Mouse (Mus musculus) gastrocnemius, adult 2 months (tissue): Measurements from ENCODE around the gene Ogfod3. TPM values are rescaled to one million over a fixed set of nuclear protein-coding genes. Genes with fewer than 3 reads are reported as not detected.
A peak's percentile ranks its signal among the peaks of the same experiment; 100 is the strongest.

ENCODE experiments used
- DNase-seq: peaks from one replicate; pipeline ENCODE4 v3.0.0; 2022
- H3K27ac ChIP-seq: fragments of 200-600 bp; 2 replicates; pipeline ENCODE4 v1.8.1; 2022; ENCODE audit warnings: mild to moderate bottlenecking
- H3K4me3 ChIP-seq: fragments of 200-600 bp; 2 replicates; pipeline ENCODE4 v1.8.1; 2022; ENCODE audit warnings: mild to moderate bottlenecking, moderate library complexity
- CTCF ChIP-seq: fragments of 200-600 bp; IDR thresholded peaks from 2 replicates; pipeline ENCODE4 v1.8.1; 2022; ENCODE audit warnings: antibody characterized with exemption, mild to moderate bottlenecking, moderate library complexity
- intact Hi-C: fragments of 180-260 bp; cut with DNase I; formaldehyde crosslinking; loops from one replicate; pipeline ENCODE4 v1.15.1; 2025
- long read RNA-seq, 2 experiments: library from polyadenylated mRNA; stranded (forward); transcript quantifications; one replicate each; pipeline ENCODE4 v2.0.0; 2021
- total RNA-seq, 2 experiments: library from RNA; stranded (reverse); gene quantifications; 2 replicates each; pipeline ENCODE4 v1.2.3; 2021

Ogfod3 gene
- total RNA-seq: 10 to 100 TPM; 11.4 to 14.1 TPM
- long read RNA-seq, experiment 1, transcript Ogfod3-201 (9 exons, 1,308 nt): major isoform, 24 of 24 reads
- long read RNA-seq, experiment 1, partial matches to known transcripts: 0 of 24 reads
- long read RNA-seq, experiment 1, other reads (novel, unspliced or antisense): 0 of 24 reads
- long read RNA-seq, experiment 2, transcript Ogfod3-201 (9 exons, 1,308 nt): major isoform, 22 of 23 reads
- long read RNA-seq, experiment 2, partial matches to known transcripts: 0 of 23 reads
- long read RNA-seq, experiment 2, other reads (novel, unspliced or antisense): 1 of 23 reads

DNA sequence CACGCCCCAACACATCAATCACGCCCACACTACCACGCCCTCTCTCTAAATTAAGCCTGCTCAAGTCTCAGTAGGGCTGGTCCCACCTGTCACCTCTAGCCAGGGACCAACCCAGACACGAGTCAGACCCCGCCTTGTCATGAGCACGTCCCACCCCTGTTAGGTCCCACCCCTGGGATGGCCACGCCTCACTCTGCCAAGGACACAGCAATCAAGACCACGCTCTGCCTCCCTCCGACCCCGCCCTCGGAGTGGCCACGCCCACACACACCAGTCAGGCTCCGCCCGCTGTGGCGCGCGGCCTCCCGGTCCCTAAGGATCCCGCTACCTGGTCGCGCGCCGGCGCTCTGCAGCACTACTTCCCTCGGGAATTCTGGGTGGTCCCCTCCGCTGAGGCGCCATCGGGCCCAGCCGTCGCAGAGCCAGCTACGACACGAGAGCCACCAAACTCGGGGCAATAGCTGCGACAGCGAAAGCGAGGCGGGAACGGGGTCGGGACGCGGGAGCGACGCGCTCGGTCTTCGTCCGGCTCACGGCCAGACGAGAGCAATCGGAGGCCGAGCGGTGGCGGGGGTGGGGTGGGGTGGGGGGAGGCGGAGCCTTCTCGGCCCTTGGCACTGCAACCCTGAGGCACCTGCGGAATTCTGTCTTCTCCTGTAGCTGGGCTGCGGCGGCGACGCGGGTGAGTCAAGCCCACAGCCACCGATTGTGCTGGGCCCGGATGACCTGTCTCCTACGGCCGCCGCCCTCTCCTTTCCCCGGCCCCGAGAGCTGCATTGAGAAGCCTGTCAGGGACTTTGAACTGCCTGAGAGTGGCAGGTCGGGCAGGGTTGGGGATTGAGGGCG is at the start of gene Ogfod3, which contains the start of gene Hexdc:
Gene Ogfod3 (minus strand): TSS at position 551 of the 846 bp plus-strand sequence.
Gene Hexdc (plus strand): TSS at position 273 of the 846 bp plus-strand sequence.
- no peak; the same call in 1 of the 2 replicates for TF ChIP-seq CTCF
- Histone ChIP-seq H3K4me3 (peak within 1 kb of the TSS; percentile 83), H3K27ac (peak within 1 kb of the TSS; percentile 94)
- intact Hi-C loops: loop anchor here (5.0 kb wide), 2 partner anchors 152 to 187 kb away; no protein-coding TSS in a partner anchor
- peak; percentile 97 for DNase-seq

DNA sequence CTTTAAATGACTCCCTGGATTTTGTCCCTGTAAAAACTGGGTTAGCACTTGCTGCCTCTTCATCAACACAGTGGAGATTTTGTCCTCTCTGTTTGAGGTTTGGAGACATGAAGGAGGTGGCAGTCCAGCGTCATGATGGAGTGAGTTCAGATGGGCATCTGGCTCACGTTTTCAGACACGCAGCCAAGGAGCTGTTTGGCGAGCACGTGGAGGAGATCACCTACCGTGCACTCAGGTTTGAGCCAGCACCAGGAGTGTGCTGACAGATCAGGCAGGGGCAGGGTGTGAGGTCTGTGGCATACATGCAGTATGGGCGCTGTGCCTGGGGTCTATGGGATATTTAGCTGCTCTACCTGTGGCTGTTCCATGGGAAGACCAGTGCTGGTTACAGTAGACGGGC is 45.7 kb upstream of the Ogfod3 start:
- H3K4me3 ChIP-seq: no peak overlapping the region
- no peak for DNase-seq
- no peak overlapping the region for H3K27ac ChIP-seq
- TF ChIP-seq CTCF: no peak
- intact Hi-C loops: no loop called here

- Histone ChIP-seq H3K4me3 (no peak overlapping the region), H3K27ac (peak overlapping the region; percentile 16; the same call in 1 of the 2 replicates)
- TF ChIP-seq CTCF: no peak
- intact Hi-C loops: loop anchor here (5.0 kb wide), 1 partner anchor 113 kb away; the partner anchor contains the start of gene Wdr45b
- DNase-seq: no peak
Measured at GRCm38 (mm10) chr11:121239669-121240068, 35.2 kb upstream of the Ogfod3 start.

GRCm38 (mm10) chr11:121237345-121238128 is 33.0 kb upstream of the Ogfod3 start:
- DNase-seq: no peak
- intact Hi-C loops: loop anchor here (1.0 to 5.0 kb wide), 2 partner anchors 22 to 115 kb away; partner anchors contain the start of genes Foxk2 and Wdr45b
- H3K27ac ChIP-seq: peak overlapping the region; percentile 100
- TF ChIP-seq CTCF: peak; percentile 53
- peak overlapping the region; percentile 86 for H3K4me3 ChIP-seq

DNA sequence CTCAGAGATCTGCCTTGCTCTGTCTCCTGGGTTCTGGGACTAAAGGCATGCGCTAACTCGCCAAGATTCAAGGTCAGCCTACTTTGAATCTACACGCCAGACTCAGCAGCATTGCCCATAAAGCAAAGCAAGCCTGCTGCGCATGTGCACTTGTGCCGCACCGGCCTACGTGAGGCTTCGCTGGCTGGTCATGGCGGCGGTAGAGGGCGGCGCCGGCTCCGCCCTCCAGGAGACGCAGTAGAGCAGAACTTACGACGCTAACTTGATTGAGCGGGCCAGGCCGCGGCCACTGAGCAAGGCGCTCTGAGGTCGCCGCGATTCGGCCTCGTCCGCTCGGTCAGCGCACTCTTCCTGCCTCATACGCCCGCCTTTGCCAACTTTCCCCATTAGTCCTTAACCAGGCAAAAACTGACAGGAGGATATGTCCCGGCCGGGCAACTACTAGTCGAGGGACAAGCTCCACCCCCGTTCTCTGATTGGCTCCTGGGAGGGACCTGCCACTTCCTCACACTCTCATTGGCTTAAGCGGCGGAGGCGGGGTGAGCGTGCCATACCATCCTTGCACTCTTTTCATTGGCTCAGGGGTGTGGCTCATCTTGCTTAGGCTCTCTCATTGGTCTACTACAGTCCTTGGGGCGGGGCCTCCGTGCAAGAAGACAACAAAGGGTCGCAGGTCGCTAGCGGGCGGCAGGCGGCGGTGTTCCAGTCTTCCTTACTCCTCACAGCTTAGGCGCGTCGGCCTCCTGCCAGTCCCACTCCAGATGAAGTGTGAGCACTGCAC is 32.2 kb upstream of the Ogfod3 start, which contains the start of gene Narf:
Gene Narf (plus strand): TSS at position 690 of the 781 bp plus-strand sequence.
- peak within 1 kb of the TSS; percentile 100 for H3K27ac ChIP-seq
- intact Hi-C loops: loop anchor here (1.0 to 5.0 kb wide), 2 partner anchors 23 to 116 kb away; partner anchors contain the start of genes Foxk2 and Wdr45b
- DNase-seq: peak; percentile 99
- peak within 1 kb of the TSS; percentile 86 for H3K4me3 ChIP-seq
- peak; percentile 62 for TF ChIP-seq CTCF

DNA sequence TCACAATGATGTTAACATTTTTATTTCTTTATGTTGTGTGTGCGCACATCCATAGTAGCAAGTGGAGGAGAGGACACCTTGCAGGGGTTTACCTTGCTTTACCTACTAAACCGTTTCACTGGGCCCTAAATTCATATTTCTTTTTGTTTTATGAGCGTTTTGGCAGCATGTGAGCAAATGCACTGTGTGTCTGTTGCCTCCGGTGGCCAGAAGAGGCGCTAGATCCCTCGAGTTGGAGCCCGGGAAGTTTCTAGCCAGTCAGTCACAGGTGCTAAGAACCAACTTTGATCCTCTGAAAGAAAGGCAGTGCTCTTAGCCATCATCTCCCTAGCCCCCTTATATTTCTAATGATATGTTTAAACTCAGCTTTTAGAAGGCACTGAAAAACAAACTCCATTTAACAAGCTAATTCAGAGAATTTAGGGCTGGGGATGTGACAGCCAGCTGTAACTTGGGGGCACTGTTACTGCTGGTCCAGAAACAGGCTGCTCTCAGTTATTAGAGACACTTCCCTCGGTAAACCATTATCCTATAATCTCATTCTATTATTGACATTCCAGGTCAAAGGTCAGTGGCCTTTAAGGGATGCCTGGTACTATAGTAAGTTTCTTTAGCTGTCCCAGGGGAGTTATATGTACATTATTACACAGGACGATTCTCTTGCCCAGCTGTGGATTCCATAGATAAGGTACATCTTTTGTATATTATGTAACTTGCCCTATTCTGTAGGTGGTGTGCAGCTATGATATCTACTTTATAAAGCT is 31.1 kb upstream of the Ogfod3 start:
- DNase-seq: peak; percentile 35
- intact Hi-C loops: loop anchor here (5.0 kb wide), 1 partner anchor 117 kb away; the partner anchor contains the start of gene Wdr45b
- peak overlapping the region; percentile 86 for H3K4me3 ChIP-seq

DNA sequence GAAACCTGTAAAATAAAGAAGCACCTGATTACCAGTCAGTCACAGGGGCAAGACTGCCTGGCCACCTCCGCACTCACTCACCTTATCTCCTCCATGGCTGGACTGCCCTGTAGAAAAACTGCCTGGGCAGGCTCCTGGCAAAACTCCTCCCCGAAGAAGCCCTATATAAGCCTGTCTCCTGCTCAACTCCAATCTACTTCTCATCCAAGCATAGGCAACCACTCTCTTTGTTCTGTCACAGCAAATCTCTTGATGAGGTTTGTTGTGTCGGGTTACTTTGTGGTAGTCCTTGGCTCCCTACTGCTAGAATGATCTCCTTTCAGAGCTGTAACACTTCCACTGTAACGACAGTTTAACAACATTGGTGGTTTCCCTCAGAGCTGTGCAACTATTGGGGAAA is 28.2 kb upstream of the Ogfod3 start:
- intact Hi-C loops: no loop called here
- TF ChIP-seq CTCF: no peak
- DNase-seq: no peak
- Histone ChIP-seq H3K27ac (no peak overlapping the region), H3K4me3 (no peak overlapping the region)

More for the DNA sequence above, 31.1 kb upstream of the Ogfod3 start:
- peak overlapping the region; percentile 100 for H3K27ac ChIP-seq
- peak; percentile 58 for TF ChIP-seq CTCF

- intact Hi-C loops: no loop called here
- peak; percentile 36 for DNase-seq
- H3K27ac ChIP-seq: no peak overlapping the region
- no peak overlapping the region for H3K4me3 ChIP-seq
- TF ChIP-seq CTCF: no peak
Measured at GRCm38 (mm10) chr11:121231628-121232291, 27.2 kb upstream of the Ogfod3 start.

DNA sequence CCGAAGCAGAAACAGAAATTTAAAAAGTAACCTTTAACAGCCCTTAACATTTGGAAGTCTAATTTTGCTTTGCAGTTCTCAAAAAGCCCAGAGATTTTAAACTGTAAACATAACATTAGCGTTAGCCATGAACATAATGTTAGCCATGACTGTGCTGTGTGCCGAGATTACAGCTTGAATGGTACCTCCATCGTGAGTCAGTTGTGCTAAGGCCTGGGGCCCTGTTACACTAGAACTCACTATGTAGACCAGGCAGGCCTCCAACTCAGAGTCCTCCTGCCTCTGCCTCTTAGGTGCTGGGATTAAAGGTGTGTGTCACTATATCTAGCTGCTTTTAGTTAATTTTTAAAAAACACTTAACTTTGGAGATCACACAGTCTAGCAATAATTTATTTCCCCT is 26.7 kb upstream of the Ogfod3 start:
- Histone ChIP-seq H3K27ac (peak overlapping the region; percentile 28; the same call in 1 of the 2 replicates), H3K4me3 (no peak overlapping the region)
- intact Hi-C loops: no loop called here
- no peak for DNase-seq
- TF ChIP-seq CTCF: no peak

GRCm38 (mm10) chr11:121229018-121229439 is 24.5 kb upstream of the Ogfod3 start, which contains the start of gene Cybc1:
Gene Cybc1 (minus strand): TSS chr11:121229322.
- intact Hi-C loops: no loop called here
- peak within 1 kb of the TSS; percentile 73 for H3K4me3 ChIP-seq
- TF ChIP-seq CTCF: peak; percentile 26; the same call in 1 of the 2 replicates
- peak within 1 kb of the TSS; percentile 93 for H3K27ac ChIP-seq
- DNase-seq: peak; percentile 75
